Mouse (Mus musculus): ENCODE data around the gene Fbxl15.

Gene Fbxl15

GRCm38 (mm10) chr19:46328081-46329030 is at the start of gene Fbxl15:
Gene Fbxl15 (plus strand): TSS chr19:46328184.
- DNase-seq, result peak; percentile 98

- no peak for DNase-seq
These were observed 45.7 kb upstream of the Fbxl15 start for GRCm38 (mm10) chr19:46282081-46282849.

GRCm38 (mm10) chr19:46284686-46285085 is 43.3 kb upstream of the Fbxl15 start:
- no peak for DNase-seq

GRCm38 (mm10) chr19:46285631-46286030 is 42.4 kb upstream of the Fbxl15 start:
- DNase-seq, result no peak

- DNase-seq, result no peak
These were observed 41.9 kb upstream of the Fbxl15 start for GRCm38 (mm10) chr19:46286047-46286446.

- DNase-seq, result no peak
These were observed 41.1 kb upstream of the Fbxl15 start for GRCm38 (mm10) chr19:46286926-46287325.

GRCm38 (mm10) chr19:46287566-46287965 is 40.4 kb upstream of the Fbxl15 start:
- DNase-seq, result no peak

- no peak for DNase-seq
These were observed 37.4 kb upstream of the Fbxl15 start for GRCm38 (mm10) chr19:46290535-46291105.

GRCm38 (mm10) chr19:46296938-46297337 is 31.0 kb upstream of the Fbxl15 start:
- DNase-seq, result no peak

GRCm38 (mm10) chr19:46300294-46301045 is 27.5 kb upstream of the Fbxl15 start:
- no peak for DNase-seq

- DNase-seq, result no peak
These were observed 25.4 kb upstream of the Fbxl15 start for GRCm38 (mm10) chr19:46302551-46302950.

- DNase-seq, result no peak
These were observed 24.5 kb upstream of the Fbxl15 start for GRCm38 (mm10) chr19:46303251-46304215.

GRCm38 (mm10) chr19:46304216-46304841 is 23.7 kb upstream of the Fbxl15 start, which contains the start of gene Nfkb2:
Gene Nfkb2 (plus strand): TSS chr19:46304320.
- peak; percentile 77 for DNase-seq

- DNase-seq, result no peak
These were observed 23.1 kb upstream of the Fbxl15 start for GRCm38 (mm10) chr19:46304908-46305333.

GRCm38 (mm10) chr19:46305432-46306267 is 22.3 kb upstream of the Fbxl15 start:
- peak; percentile 69 for DNase-seq

- DNase-seq, result no peak
These were observed 21.7 kb upstream of the Fbxl15 start for GRCm38 (mm10) chr19:46306268-46306610.

GRCm38 (mm10) chr19:46306751-46307289 is 21.2 kb upstream of the Fbxl15 start:
- DNase-seq, result no peak

- no peak for DNase-seq
These were observed 20.2 kb upstream of the Fbxl15 start for GRCm38 (mm10) chr19:46307781-46308180.

- DNase-seq, result no peak
These were observed 19.7 kb upstream of the Fbxl15 start for GRCm38 (mm10) chr19:46308303-46308702.
